Mouse (Mus musculus): Measurements from ENCODE around the gene Gatad2a.

DNA sequence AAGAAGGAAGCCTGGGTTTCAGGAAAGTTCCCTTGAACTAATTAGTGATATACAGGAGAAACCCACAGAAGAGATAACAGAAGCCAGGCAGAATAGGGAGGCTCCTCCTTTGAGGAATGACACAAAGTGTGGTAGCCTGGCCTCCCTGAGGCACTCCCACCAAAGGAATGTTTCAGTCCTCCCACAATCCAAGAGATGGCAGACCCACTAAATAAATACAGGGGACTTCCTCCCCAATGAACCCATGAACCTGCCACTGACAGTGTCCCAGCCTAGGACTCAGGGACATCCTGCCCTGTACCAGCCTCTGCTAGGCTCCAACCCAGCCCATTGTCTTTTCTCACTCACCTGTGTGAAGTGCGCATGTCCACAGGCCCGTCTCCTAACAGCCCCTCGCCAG is 60.8 kb downstream of the Gatad2a start:
- TF ChIP-seq CTCF (IDR thresholded peaks at IDR 0.05; ENCODE audit: low read depth, low read length) (no peak), GATA1 (IDR thresholded peaks at IDR 0.05; ENCODE audit: borderline replicate concordance, low read length) (no peak)
